Mouse (Mus musculus): ENCODE results near the gene Rnls.

Gene Rnls

GRCm38 (mm10) chr19:33259164-33259563, 132.9 kb downstream of the Rnls start:
- no peak for DNase-seq

DNA sequence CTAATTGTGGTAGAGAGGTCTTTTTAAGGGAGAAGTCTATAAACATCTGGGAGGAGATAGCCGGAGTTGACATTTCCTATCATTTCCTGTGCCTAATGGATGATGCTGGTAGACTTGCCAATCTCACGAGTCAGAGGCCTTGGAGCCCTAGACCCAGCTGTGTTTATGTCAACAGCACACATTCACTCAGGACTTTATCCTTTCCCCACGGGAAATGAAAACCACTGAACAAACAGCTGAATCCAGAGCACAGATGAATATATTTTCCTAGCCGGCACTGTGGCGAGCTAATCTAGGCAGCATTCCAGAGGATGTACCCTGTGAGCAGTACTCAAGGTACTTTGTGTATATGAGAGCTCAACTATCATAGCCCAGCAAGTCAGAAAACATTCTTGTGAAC, 138.2 kb downstream of the Rnls start:
- DNase-seq, result no peak

- DNase-seq, result no peak
Measured at GRCm38 (mm10) chr19:33252226-33252625, 139.9 kb downstream of the Rnls start.

DNA sequence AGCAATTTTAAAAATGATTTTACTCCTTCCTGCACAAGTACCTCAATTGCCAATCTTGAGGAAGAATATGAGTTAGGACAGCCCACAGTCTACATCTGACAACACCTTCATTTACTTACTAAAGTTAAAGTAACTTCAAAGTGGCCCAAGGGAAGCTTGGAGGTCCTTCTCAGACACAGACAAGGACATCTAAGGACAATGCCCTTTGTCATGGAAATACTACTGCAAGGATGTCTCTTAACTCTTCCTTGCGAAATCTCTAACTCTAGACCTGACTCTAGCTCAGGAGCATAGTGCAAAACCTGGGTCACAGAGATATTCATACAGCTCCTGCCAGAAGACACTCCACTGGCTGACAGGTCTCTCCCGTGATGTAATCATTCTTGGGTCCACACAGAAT, 147.9 kb downstream of the Rnls start:
- DNase-seq, result no peak

- DNase-seq, result no peak
Measured at GRCm38 (mm10) chr19:33240386-33240785, 151.7 kb downstream of the Rnls start.

DNA sequence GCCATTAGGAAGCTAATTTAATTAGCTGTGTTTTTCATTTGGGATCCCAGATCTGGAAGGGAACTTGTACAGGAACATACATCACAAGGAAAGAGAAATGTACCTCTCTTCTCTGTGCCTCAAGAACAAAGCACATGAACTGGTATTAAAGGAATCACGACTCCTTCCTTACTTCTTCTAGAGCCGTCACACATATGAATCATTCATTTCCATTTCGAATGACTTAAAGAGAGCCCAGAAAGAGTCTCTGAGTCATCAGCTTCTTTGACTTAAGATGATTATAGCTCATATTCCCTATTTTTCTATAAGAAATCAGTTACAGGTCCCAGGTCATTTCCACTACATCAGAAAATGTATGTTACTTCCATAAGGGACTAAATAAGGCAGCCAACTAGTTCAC, 159.2 kb downstream of the Rnls start:
- DNase-seq, result no peak

- DNase-seq, result no peak
Measured at GRCm38 (mm10) chr19:33231303-33231702, 160.8 kb downstream of the Rnls start.

DNA sequence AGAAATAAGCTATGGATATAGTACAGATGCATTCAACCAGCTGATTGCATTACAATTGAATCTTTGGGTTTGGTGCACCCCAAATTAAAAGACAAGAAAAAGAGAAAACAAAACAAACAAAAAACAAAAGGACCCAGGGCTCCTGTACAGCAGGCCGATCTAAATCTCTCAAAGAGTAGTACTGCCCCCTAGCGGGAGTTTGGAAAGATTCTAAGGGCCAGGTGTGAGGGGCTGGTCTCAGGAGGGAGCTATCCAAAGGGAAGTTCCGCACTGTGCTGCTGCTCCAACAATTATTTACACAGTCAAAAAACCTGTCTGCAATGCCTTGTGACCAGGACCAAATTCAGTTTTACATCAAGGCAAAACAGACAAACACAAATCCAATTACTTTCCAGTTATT, 165.1 kb downstream of the Rnls start:
- peak; percentile 85 to 88 for DNase-seq

- DNase-seq, result no peak
Measured at GRCm38 (mm10) chr19:33225858-33226705, 166.0 kb downstream of the Rnls start.

DNA sequence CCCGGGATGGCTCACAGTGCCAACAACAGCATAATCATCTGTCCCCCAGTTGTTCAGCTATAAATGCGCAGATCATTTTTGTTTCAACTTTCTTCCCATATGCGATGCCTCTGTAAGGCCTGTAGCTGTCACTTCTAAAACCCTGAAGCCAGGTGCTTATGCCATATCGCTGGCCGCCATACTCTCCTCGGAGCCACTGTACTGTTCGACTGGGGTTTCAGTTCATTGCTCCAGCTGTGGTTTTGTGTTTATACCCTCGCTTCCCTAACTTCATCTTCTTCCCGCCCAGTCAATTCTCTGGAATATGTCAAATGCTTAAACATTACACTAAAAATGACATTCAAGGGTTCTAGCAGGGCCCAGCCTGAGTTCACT, 167.1 kb downstream of the Rnls start:
- no peak for DNase-seq

- DNase-seq, result no peak
Measured at GRCm38 (mm10) chr19:33224181-33225001, 167.7 kb downstream of the Rnls start.

DNA sequence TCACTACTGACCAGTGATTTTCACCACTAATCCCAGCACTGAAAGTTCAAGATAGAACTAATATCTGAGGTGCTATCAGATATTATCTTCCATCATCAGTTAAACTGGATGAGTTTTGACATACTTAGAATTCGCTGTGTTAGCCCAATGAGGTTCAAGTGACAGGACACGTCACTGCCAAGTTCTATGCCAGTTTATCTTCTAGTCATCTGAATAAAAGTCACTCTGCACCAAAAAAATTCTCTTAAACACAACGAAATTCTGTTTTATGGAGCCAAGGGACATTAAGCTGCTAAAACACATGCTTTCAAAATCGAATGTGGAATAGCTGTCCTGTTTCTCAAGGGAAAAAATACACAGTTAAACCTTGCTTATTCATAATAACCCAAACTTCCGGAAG, 168.3 kb downstream of the Rnls start:
- no peak for DNase-seq

GRCm38 (mm10) chr19:33223276-33223675, 168.8 kb downstream of the Rnls start:
- no peak for DNase-seq

DNA sequence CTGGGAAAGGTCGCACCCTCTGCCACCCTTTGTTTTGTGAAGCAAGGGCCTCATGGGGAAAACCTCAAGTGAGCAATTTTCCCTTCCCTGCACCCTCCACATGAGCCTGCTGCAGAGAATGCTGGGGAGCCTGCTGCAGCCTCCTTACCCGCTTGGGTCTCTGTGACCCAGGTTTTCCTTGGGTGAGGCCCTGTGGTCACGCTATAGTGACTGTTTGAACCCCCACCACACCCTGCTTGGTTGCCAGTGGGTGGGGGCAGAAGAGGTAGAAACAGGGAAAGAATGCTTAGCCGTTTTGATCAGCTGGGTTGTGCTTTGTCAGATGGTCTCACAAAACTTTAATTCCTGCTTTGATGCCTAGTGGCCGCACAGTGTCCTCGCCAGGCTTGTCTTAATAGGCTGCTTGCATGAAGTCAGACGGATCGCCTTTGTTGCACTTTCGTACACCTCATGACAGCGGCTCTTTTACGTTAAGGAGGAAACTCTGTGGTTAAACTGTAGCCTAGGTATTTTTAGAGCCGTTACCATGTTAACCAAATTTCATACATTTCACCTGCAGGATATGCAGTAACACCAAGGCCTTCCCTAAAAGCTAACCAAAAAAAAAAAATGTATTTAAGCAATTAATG, 169.4 kb downstream of the Rnls start:
- DNase-seq, result peak; percentile 67 to 68

DNA sequence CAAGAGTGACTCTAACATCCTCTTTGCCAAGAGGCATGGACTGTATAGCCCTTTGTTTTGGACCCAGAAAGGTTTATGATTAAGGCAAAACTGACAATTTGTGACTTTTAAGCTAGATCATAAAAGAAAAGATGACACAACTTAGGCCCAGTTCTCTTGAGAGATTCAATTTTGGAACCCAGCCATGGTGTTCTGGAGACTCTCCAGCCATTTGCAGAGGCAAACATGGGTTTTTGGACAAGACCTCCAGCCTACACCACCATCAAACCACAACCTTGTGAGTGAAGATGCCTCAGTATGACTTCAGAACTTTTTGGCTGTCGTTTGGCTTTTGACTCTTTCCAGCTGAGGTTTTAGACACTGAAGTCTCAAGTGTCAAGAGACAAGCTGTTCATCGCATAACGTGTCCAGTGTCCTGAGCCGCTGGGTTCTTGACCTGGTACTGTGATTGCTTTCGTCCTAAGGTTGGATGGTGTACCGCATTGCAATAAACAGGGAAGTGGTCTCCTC, 174.2 kb downstream of the Rnls start:
- DNase-seq, result no peak

DNA sequence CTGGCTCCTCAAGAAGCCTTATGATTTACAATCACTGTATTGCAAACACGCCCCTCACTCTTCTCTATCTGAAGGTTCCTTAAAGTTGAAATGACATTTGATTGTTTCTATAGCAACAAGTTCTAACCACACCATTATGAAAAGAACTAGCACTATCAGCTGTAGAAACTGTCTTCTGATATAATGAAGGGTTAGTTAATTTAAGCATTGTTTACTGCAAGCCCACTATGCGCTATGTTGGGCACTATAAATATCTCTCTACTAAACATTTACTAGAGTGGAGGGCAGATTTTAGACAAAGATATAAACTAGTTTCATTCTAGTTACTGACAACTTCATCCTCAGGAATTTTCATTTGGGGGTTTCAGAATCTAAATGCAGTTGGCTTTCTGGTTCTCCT, 182.4 kb downstream of the Rnls start:
- no peak for DNase-seq

- no peak for DNase-seq
Measured at GRCm38 (mm10) chr19:33207991-33208390, 184.1 kb downstream of the Rnls start.

DNA sequence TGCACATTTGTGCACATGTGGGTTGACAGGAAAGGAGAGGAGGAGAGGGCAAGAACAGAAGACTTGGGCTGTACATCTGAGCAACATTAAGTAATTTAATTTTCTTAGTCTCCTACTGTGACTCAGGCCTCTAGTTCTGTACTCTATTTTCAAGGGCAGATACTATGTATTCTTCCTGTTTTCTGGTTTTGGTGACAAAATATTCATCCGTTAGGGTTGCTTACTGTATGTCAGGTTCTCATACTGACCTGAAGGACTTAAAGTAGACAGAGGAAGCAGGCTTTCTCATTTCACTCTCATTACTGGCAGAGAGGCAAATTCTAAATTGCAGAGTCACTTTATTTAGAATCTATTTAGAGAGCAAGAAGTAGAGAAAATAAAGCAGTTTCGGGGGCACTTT, 186.7 kb downstream of the Rnls start:
- no peak for DNase-seq

DNA sequence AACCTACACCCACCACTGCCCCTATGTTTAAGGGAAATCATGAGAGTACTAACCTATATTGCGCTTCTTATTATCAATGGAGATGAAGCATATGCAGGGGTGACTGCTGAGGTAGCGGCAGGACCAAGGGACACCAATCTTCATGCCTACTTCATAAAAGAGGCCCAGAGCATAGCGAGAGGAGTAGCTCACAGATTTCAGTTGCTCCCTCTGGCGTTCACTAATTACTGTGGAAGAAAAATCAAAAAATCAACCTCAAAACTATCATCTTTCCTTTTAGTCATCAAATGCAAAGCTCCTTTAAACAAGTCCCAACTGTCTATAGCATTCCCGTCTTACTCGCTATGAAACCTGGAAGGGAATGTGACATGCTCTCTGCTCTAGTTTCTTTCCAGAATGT, 189.7 kb downstream of the Rnls start:
- no peak for DNase-seq

DNA sequence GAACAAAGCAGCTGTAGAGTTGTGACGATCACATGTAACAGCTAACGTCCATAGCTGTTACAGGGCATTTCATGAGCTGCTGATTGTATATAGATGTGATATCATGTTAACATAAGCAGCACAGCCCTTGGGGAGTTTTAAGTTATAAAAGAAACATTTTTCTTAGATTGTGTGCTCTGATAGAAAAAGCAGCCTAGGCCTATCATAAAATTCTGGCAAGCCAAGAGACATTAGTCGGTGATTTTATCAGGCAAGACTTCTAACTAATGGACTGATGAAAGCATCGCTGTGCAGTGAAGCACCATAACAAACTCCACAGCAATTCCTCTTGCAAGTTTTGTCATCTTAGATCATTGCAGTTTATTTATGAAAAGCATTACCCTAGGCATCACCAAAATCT, 190.9 kb downstream of the Rnls start:
- no peak for DNase-seq

DNA sequence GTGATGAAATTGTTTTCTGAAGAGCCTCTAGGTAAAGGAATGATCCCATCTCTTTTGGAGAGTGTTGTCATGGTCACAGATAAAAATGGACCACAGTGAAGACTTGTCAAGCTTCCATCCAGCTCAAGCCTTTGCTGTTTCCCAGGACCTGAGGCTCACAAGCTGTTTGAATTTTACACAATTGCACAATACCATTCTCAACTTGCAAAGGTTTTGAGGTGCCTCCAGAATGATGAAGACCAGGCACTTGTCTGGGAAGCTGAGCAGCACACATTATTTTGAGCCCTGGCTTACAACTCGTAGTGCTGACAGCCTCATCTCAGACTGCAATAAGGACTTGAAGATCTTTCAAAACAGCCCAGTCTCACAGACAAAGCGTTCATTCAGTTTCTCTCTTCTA, 200.0 kb downstream of the Rnls start:
- no peak for DNase-seq

GRCm38 (mm10) chr19:33188766-33189165, 203.3 kb downstream of the Rnls start:
- DNase-seq, result no peak

DNA sequence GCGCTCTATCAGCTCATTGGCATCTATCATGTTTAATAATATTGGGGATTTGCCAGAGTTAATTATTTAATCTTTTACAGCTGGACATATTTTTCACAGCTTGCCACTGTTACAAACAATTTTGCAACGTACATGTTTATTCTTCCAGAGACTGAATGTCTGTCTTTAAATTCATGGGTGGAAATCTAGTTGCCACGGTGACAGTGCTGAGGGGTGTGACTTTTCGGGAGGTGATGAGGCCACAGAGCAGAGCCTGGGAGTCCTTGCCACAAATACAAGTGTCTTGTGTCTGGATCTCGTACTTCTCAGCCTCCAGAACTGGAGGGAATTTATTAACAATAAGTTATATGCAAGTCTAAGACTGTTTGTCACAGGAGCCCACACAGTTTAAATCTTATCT, 212.5 kb downstream of the Rnls start:
- no peak for DNase-seq

GRCm38 (mm10) chr19:33178866-33179265, 213.2 kb downstream of the Rnls start:
- no peak for DNase-seq
